Mouse (Mus musculus): ENCODE measurements around the gene Rundc3b. TPM values are rescaled to one million over a fixed set of nuclear protein-coding genes. Genes with fewer than 3 reads are reported as not detected.

Gene Rundc3b
- polyA plus RNA-seq, 1 experiment from 2014 or later: 0.93 TPM

DNA sequence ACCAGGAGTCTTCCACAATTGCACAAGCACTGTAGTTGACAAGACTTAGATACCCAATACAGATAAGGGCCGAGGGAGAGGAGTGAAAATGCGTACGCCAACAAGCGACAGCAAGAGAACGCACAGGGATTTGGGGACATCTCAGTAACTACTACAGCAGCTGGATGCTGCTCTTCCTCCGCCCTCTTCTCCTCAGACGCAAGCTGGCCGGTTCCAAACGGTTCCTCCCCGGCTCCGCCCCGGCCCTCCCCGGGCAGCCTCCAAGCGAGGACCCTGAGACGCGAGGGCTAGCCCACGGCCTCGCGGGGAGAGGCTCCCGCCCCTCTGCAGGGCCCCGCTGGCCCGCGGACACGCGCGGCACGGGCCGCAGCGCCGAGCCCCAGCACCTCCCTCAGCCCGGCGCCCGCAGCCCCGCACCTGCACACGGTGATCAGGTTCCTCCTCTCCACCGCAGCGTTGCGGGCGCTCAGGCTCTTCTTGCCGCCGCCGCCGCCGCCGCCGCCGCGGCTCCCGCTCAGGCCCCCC lies 619 bp downstream of the Rundc3b start:
- ATAC-seq (ENCODE audit: low FRiP score, low TSS enrichment) (peak; percentile 71), DNase-seq (ENCODE audit: low spot score) (peak; percentile 54)
- WGBS: 1% methylated on average over 25 of the region's 49 CpGs
- Histone ChIP-seq H3K36me3 (ENCODE audit: control insufficient read depth, insufficient read depth, low read length) (no peaks in the 10 kb centered on the region), H3K27me3 (ENCODE audit: control insufficient read depth, insufficient read depth, low read length) (no peaks in the 10 kb centered on the region), H3K4me2 (replicated peaks; ENCODE audit: low read depth) (peak overlapping the region; percentile 100), H3K9ac (ENCODE audit: low read length) (peak overlapping the region; percentile 61), H3K9me3 (ENCODE audit: control insufficient read depth, low read length) (no peaks in the 10 kb centered on the region), H3K4me1 (replicated peaks; ENCODE audit: control insufficient read depth, insufficient read depth) (no peaks in the 10 kb centered on the region), H3K27ac (replicated peaks) (0 out of 2 replicates have a peak overlapping the region, but pooled peaks have one; percentile 24), H3K4me3 (ENCODE audit: low read depth, low read length) (peak overlapping the region; percentile 77)
- TF ChIP-seq CTCF (IDR thresholded peaks at IDR 0.05; ENCODE audit: low read depth) (no peak), EP300 (optimal IDR thresholded peaks at IDR 0.05) (no peak)

DNA sequence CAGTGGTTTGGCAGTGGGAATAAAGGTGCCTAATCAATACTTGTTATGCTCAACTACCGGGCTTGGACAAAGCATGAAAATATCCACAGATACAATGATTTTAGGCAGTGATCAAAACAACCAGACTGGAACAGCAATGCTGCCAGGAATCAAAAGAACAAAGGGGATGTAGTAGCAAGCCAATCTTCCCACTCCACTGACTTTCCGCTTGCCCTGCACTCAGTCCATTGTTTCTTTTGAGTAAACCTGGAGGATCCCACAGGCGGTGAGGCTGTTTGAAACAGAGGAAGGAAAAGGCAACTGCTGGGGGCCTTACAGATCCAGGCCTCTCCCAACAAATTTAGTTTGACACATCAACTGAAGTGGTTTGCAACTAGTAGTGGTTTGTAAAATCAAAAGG lies 51.6 kb downstream of the Rundc3b start:
- Histone ChIP-seq H3K27ac (replicated peaks) (no peak overlapping the region), H3K4me1 (replicated peaks; ENCODE audit: control insufficient read depth, insufficient read depth) (no peaks in the 10 kb centered on the region), H3K36me3 (ENCODE audit: control insufficient read depth, insufficient read depth, low read length) (no peaks in the 10 kb centered on the region), H3K9ac (ENCODE audit: low read length) (no peak overlapping the region), H3K4me3 (ENCODE audit: low read depth, low read length) (no peak overlapping the region), H3K9me3 (ENCODE audit: control insufficient read depth, low read length) (no peaks in the 10 kb centered on the region), H3K4me2 (replicated peaks; ENCODE audit: low read depth) (no peak overlapping the region), H3K27me3 (ENCODE audit: control insufficient read depth, insufficient read depth, low read length) (no peaks in the 10 kb centered on the region)
- no peak for DNase-seq (ENCODE audit: low spot score)
- WGBS: 66% methylated on average over 3 of the region's 3 CpGs
- TF ChIP-seq EP300 (optimal IDR thresholded peaks at IDR 0.05) (no peak), CTCF (IDR thresholded peaks at IDR 0.05; ENCODE audit: low read depth) (no peak)
- ATAC-seq (ENCODE audit: low FRiP score, low TSS enrichment): no peak

DNA sequence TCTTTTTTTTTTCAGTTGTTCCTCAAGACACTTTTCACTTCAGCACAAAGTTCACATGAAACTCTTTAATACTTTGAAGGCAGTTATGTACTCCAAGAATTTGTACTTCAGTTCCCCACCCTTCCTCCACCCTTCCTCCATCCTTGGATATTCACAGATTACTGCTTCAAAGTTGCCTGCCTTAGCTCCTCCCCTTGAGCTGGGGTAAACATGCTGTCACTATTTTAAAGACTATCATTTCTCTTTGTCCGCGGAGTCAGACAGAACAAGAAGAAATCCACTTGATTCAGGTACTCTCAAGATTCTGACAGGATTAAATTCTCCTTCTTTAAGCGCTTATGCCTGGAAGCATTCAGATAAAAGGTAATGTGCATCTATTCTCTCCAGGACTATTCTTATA lies 55.9 kb downstream of the Rundc3b start:
- H3K9me3 ChIP-seq (ENCODE audit: control insufficient read depth, low read length): no peaks in the 10 kb centered on the region
- H3K27me3 ChIP-seq (ENCODE audit: control insufficient read depth, insufficient read depth, low read length): no peaks in the 10 kb centered on the region
- no peak for DNase-seq (ENCODE audit: low spot score)
- no peaks in the 10 kb centered on the region for H3K36me3 ChIP-seq (ENCODE audit: control insufficient read depth, insufficient read depth, low read length)
- H3K27ac ChIP-seq (replicated peaks): no peak overlapping the region
- no peak overlapping the region for H3K9ac ChIP-seq (ENCODE audit: low read length)
- 37% methylated on average over 3 of the region's 3 CpGs for WGBS
- ATAC-seq (ENCODE audit: low FRiP score, low TSS enrichment): no peak
- no peaks in the 10 kb centered on the region for H3K4me1 ChIP-seq (replicated peaks; ENCODE audit: control insufficient read depth, insufficient read depth)
- H3K4me3 ChIP-seq (ENCODE audit: low read depth, low read length): no peak overlapping the region
- H3K4me2 ChIP-seq (replicated peaks; ENCODE audit: low read depth): no peak overlapping the region
- TF ChIP-seq EP300 (optimal IDR thresholded peaks at IDR 0.05) (no peak), CTCF (IDR thresholded peaks at IDR 0.05; ENCODE audit: low read depth) (no peak)

DNA sequence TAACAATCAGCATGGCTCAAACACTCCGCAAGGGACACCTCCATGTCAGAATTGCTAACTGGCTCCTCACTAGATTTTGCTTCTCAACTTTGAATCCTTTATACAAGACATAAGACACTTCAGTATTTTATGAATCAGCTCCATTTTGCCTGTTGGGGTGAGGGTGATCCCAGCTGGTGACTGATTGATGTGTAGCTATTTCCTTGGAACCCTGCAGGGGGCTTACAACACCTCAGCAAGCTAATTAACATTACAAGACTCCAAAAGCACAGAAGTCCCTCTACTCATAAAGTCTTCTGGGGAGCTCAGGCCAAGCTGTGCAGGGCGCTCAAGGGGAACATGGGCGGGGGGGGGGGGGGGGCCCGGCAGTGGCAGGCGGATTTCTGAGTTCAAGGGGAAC lies 78.2 kb downstream of the Rundc3b start:
- ATAC-seq (ENCODE audit: low FRiP score, low TSS enrichment) (no peak), DNase-seq (ENCODE audit: low spot score) (no peak)
- 93% methylated on average over 1 of the region's 5 CpGs for WGBS
- Histone ChIP-seq H3K9ac (ENCODE audit: low read length) (no peak overlapping the region), H3K4me1 (replicated peaks; ENCODE audit: control insufficient read depth, insufficient read depth) (no peaks in the 10 kb centered on the region), H3K27me3 (ENCODE audit: control insufficient read depth, insufficient read depth, low read length) (no peaks in the 10 kb centered on the region), H3K36me3 (ENCODE audit: control insufficient read depth, insufficient read depth, low read length) (no peaks in the 10 kb centered on the region), H3K9me3 (ENCODE audit: control insufficient read depth, low read length) (no peaks in the 10 kb centered on the region), H3K27ac (replicated peaks) (no peak overlapping the region), H3K4me3 (ENCODE audit: low read depth, low read length) (no peak overlapping the region), H3K4me2 (replicated peaks; ENCODE audit: low read depth) (no peak overlapping the region)
- no peak for TF ChIP-seq EP300 (optimal IDR thresholded peaks at IDR 0.05)
- TF ChIP-seq CTCF (IDR thresholded peaks at IDR 0.05; ENCODE audit: low read depth): no peak

DNA sequence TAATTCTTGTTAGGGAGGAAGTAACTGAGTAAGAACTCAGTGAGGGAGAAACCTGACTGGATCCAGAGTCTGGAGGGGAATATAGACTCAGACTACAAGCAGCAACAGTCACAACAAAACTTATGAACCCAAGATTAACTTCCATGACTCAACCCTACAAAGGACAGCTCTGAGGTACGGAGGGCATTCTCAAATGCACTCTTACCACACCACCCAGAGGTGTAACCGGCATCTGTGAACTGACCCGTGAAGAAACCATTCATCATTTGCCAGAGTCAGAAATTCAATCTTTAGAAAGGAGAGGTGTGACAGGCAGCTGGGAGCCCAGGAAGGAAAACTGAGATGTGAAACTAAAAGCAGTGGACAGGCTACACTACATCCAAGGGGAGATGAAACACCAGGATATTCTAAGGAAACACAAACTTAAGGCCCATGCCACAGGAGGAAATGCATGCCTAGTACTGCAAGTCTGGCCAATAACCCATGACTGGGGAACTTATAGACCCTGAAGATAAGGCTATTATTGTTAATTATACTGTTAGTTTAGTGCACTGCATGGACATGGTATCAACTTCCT lies 80.0 kb downstream of the Rundc3b start:
- TF ChIP-seq EP300 (optimal IDR thresholded peaks at IDR 0.05): no peak
- TF ChIP-seq CTCF (IDR thresholded peaks at IDR 0.05; ENCODE audit: low read depth): no peak
- Histone ChIP-seq H3K4me3 (ENCODE audit: low read depth, low read length) (no peak overlapping the region), H3K4me1 (replicated peaks; ENCODE audit: control insufficient read depth, insufficient read depth) (no peaks in the 10 kb centered on the region), H3K9ac (ENCODE audit: low read length) (no peak overlapping the region), H3K4me2 (replicated peaks; ENCODE audit: low read depth) (no peak overlapping the region), H3K9me3 (ENCODE audit: control insufficient read depth, low read length) (no peaks in the 10 kb centered on the region), H3K27me3 (ENCODE audit: control insufficient read depth, insufficient read depth, low read length) (no peaks in the 10 kb centered on the region), H3K36me3 (ENCODE audit: control insufficient read depth, insufficient read depth, low read length) (no peaks in the 10 kb centered on the region), H3K27ac (replicated peaks) (no peak overlapping the region)
- 53% methylated on average over 3 of the region's 3 CpGs for WGBS
- DNase-seq (ENCODE audit: low spot score): no peak
- ATAC-seq (ENCODE audit: low FRiP score, low TSS enrichment): no peak

All from stomach, postnatal 0 days (tissue).